Mouse (Mus musculus): ENCODE data around the gene Otulin. TPM values are rescaled to one million over a fixed set of nuclear protein-coding genes. Genes with fewer than 3 reads are reported as not detected.
A peak's percentile ranks its signal among the peaks of the same experiment; 100 is the strongest.

The Otulin gene
- polyA plus RNA-seq, 1 experiment, result 23.9 TPM

- H3K4me3 ChIP-seq (ENCODE audit: insufficient read depth, low read length), result no peak overlapping the region
- peaks cover 29% of the 10 kb centered on the region for H3K4me1 ChIP-seq (ENCODE audit: control insufficient read depth, insufficient read depth, low read length)
- 0 out of 2 replicates have a peak overlapping the region, but pooled peaks have one; percentile 97 for H3K27ac ChIP-seq (ENCODE audit: insufficient read depth, low read length)
- TF ChIP-seq CTCF (IDR thresholded peaks at IDR 0.05; ENCODE audit: extremely low read depth, insufficient read depth, low read length) (no peak), POLR2A (IDR thresholded peaks at IDR 0.05; ENCODE audit: extremely low read depth, insufficient read depth, low read length) (no peak)
Observed at GRCm38 (mm10) chr15:27536186-27536585, 94.3 kb downstream of the Otulin start.

GRCm38 (mm10) chr15:27535681-27536080 is 94.8 kb downstream of the Otulin start:
- Histone ChIP-seq H3K27ac (ENCODE audit: insufficient read depth, low read length) (peak overlapping the region; percentile 74), H3K4me3 (ENCODE audit: insufficient read depth, low read length) (no peak overlapping the region), H3K4me1 (ENCODE audit: control insufficient read depth, insufficient read depth, low read length) (peaks cover 29% of the 10 kb centered on the region)
- TF ChIP-seq POLR2A (IDR thresholded peaks at IDR 0.05; ENCODE audit: extremely low read depth, insufficient read depth, low read length) (no peak), CTCF (IDR thresholded peaks at IDR 0.05; ENCODE audit: extremely low read depth, insufficient read depth, low read length) (no peak)

DNA sequence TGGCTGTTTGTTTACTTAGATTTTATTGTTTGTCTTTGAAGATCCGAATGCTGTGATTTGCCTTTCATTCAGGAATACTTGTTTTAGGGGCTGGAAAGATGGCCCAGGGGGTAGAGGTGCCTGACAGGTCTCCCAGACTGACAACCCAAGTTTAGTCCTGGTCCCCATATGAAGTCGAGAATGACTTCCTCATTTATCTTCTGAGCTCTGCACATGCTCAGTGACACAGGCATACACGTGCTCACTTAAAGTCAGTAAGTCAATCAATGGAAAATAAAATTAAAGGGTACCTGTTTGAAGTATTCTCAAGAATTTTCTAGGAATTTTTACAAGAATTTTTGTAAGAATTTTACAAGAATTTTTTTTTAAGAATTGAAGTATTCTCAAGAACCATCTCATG is 97.5 kb downstream of the Otulin start:
- no peak overlapping the region for H3K27ac ChIP-seq (ENCODE audit: insufficient read depth, low read length)
- TF ChIP-seq CTCF (IDR thresholded peaks at IDR 0.05; ENCODE audit: extremely low read depth, insufficient read depth, low read length) (no peak), POLR2A (IDR thresholded peaks at IDR 0.05; ENCODE audit: extremely low read depth, insufficient read depth, low read length) (no peak)
- H3K4me1 ChIP-seq (ENCODE audit: control insufficient read depth, insufficient read depth, low read length), result peaks cover 22% of the 10 kb centered on the region
- H3K4me3 ChIP-seq (ENCODE audit: insufficient read depth, low read length), result no peak overlapping the region

DNA sequence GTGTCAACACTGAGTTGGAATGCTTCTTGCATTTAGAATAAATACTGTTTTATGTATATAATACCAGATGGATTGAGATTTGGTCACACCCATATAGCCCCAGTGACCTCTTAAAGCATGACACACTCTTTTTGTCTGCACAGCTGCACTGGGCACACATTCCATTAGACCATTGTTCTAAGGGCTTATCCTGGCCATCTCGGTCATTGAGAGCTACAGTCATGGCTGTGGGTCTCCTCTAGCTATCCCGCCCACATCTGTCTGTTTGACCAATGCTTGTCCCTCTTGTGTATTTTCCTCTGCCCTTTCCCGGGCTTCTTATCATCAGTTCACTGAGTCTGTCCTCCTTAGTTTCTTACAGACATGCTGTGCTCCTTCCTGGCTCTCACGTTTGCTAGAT is 100.5 kb downstream of the Otulin start:
- Histone ChIP-seq H3K4me3 (ENCODE audit: insufficient read depth, low read length) (no peak overlapping the region), H3K27ac (ENCODE audit: insufficient read depth, low read length) (peak overlapping the region; percentile 33; the same call in 1 of the 2 replicates), H3K4me1 (ENCODE audit: control insufficient read depth, insufficient read depth, low read length) (peaks cover 8% of the 10 kb centered on the region)

DNA sequence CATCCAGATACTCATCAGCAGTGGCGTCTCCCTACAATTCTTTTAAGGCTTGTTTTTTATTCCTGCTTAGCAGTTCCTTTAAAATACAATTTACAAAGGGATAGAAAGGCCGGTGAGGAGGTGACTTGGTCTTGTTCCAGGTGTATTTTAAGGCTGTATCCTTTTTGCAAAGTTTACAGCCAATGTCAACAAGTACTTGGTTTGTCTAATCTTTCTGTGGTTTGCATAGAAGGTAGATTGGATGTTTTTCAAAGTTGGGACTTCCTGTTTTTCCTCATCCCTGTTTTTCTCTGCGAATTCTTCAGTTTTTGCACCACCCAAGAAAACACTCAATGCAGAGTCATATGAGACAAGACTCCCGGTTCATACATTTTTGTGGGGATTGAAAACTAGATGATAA is 101.6 kb downstream of the Otulin start:
- H3K4me3 ChIP-seq (ENCODE audit: insufficient read depth, low read length), result no peak overlapping the region
- peaks cover 15% of the 10 kb centered on the region for H3K4me1 ChIP-seq (ENCODE audit: control insufficient read depth, insufficient read depth, low read length)
- TF ChIP-seq POLR2A (IDR thresholded peaks at IDR 0.05; ENCODE audit: extremely low read depth, insufficient read depth, low read length) (no peak), CTCF (IDR thresholded peaks at IDR 0.05; ENCODE audit: extremely low read depth, insufficient read depth, low read length) (no peak)
- no peak overlapping the region for H3K27ac ChIP-seq (ENCODE audit: insufficient read depth, low read length)

More for the DNA sequence above, 100.5 kb downstream of the Otulin start:
- TF ChIP-seq CTCF (IDR thresholded peaks at IDR 0.05; ENCODE audit: extremely low read depth, insufficient read depth, low read length) (no peak), POLR2A (IDR thresholded peaks at IDR 0.05; ENCODE audit: extremely low read depth, insufficient read depth, low read length) (no peak)

- Histone ChIP-seq H3K4me1 (ENCODE audit: control insufficient read depth, insufficient read depth, low read length) (peaks cover 20% of the 10 kb centered on the region), H3K27ac (ENCODE audit: insufficient read depth, low read length) (no peak overlapping the region), H3K4me3 (ENCODE audit: insufficient read depth, low read length) (no peak overlapping the region)
- no peak for TF ChIP-seq CTCF (IDR thresholded peaks at IDR 0.05; ENCODE audit: extremely low read depth, insufficient read depth, low read length)
- no peak for TF ChIP-seq POLR2A (IDR thresholded peaks at IDR 0.05; ENCODE audit: extremely low read depth, insufficient read depth, low read length)
Observed at GRCm38 (mm10) chr15:27525233-27526005, 105.1 kb downstream of the Otulin start.

DNA sequence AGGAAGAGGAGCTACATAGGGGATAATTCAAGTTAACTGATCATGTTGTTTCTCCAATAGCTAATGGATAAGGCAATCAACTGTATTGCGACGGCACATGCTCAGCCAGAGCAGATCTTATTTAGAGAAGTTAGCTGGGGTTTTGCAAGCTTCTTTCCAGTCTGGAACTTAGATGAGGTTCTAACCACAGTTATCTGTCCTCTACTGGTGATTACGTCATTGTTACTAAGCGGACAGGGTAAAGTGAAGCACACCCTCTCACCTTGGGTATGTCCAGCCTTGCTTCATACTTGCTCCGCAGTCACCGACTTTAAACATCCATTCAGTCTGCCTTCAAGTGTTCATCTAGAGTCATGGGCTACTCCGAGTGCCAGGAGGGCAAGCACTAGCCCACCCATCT is 110.6 kb downstream of the Otulin start:
- H3K4me3 ChIP-seq (ENCODE audit: insufficient read depth, low read length), result no peak overlapping the region
- H3K27ac ChIP-seq (ENCODE audit: insufficient read depth, low read length), result no peak overlapping the region
- peaks cover 23% of the 10 kb centered on the region for H3K4me1 ChIP-seq (ENCODE audit: control insufficient read depth, insufficient read depth, low read length)
- no peak for TF ChIP-seq CTCF (IDR thresholded peaks at IDR 0.05; ENCODE audit: extremely low read depth, insufficient read depth, low read length)
- TF ChIP-seq POLR2A (IDR thresholded peaks at IDR 0.05; ENCODE audit: extremely low read depth, insufficient read depth, low read length), result no peak

DNA sequence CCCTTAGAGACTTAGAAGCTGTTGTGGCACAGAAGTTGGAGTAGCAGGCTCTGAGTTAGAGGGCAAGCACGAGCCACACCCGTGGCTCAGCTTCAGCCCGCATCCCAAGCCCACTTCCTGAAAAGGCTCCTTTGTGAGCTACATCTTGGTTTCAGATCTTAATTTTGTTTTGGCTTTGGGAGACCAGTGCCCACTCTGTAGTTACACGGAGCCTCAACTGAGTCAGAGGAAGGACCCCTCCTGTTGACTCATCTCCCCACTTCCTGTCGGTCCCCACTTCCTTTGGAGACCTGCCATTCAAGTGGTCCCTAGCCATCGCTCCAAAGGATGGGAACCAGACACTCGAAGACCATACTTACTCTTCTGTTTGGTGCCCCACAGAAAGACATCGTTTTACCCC is 112.5 kb downstream of the Otulin start:
- Histone ChIP-seq H3K27ac (ENCODE audit: insufficient read depth, low read length) (no peak overlapping the region), H3K4me3 (ENCODE audit: insufficient read depth, low read length) (no peak overlapping the region), H3K4me1 (ENCODE audit: control insufficient read depth, insufficient read depth, low read length) (peaks cover 21% of the 10 kb centered on the region)
- TF ChIP-seq POLR2A (IDR thresholded peaks at IDR 0.05; ENCODE audit: extremely low read depth, insufficient read depth, low read length), result no peak
- TF ChIP-seq CTCF (IDR thresholded peaks at IDR 0.05; ENCODE audit: extremely low read depth, insufficient read depth, low read length), result no peak

DNA sequence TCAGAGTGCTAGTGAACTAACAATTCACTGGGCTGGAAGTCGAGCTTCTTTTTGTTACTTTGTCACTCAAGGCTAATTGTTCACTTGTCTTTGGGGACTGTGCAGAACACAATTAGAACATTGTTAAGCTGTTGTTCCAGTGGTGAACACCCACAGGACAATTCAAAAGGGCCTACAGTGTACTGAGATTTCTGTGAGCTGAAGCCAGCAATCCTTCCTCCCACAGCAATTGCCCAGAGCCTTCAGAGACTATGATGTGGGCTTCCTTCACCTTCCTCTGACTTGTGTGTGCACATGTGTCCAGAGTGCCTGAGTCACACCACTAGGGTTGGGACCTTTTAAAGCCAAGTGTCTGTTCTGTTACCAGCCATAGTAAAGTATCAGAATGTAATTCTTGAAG is 113.6 kb downstream of the Otulin start:
- no peak for TF ChIP-seq POLR2A (IDR thresholded peaks at IDR 0.05; ENCODE audit: extremely low read depth, insufficient read depth, low read length)
- TF ChIP-seq CTCF (IDR thresholded peaks at IDR 0.05; ENCODE audit: extremely low read depth, insufficient read depth, low read length), result no peak
- Histone ChIP-seq H3K27ac (ENCODE audit: insufficient read depth, low read length) (no peak overlapping the region), H3K4me1 (ENCODE audit: control insufficient read depth, insufficient read depth, low read length) (peaks cover 23% of the 10 kb centered on the region), H3K4me3 (ENCODE audit: insufficient read depth, low read length) (no peak overlapping the region)

DNA sequence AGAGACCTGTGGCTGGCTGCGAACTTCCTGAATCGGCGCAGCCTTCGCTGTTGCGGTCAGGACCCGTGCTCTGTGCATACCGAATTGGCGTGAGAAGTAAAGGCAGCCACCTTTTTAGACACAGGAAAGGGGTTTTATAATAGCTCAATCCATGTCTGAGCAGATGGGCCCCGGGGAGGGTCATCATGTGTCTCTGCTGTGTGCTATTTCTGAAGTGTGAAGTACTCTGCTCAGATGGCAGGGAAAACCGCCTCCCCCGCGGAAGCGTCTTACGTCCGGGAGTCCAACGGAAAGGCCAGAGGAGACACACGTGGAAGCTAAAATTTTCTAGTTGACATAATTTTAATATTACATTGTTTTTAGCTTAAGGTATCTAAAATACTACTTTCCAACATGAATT is 121.5 kb downstream of the Otulin start:
- Histone ChIP-seq H3K27ac (ENCODE audit: insufficient read depth, low read length) (no peak overlapping the region), H3K4me1 (ENCODE audit: control insufficient read depth, insufficient read depth, low read length) (peaks cover 28% of the 10 kb centered on the region), H3K4me3 (ENCODE audit: insufficient read depth, low read length) (no peak overlapping the region)
- TF ChIP-seq CTCF (IDR thresholded peaks at IDR 0.05; ENCODE audit: extremely low read depth, insufficient read depth, low read length) (no peak), POLR2A (IDR thresholded peaks at IDR 0.05; ENCODE audit: extremely low read depth, insufficient read depth, low read length) (no peak)

Measured in cortical plate, adult 2 months (tissue).